Mouse (Mus musculus) forebrain, embryonic 11.5 days (tissue): ENCODE measurements around the gene Celf2. TPM values are rescaled to one million over a fixed set of nuclear protein-coding genes. Genes with fewer than 3 reads are reported as not detected.
"Not testable (repeated sequence)": the region's sequence is repeated elsewhere in the genome, so short reads cannot be mapped to it uniquely, and the experiment has no call there.

Experiments used
- ATAC-seq: fragments of 200-750 bp; cut with Nextera tagmentation; replicated peaks from 2 replicates; pipeline ENCODE4 v1.8.0; 2017; ENCODE audit warnings: moderate TSS enrichment; ENCODE audit not compliant: low FRiP score
- DNase-seq: peaks from one replicate; pipeline ENCODE4 v3.0.0-alpha.2; 2017; ENCODE audit warnings: low spot score
- H3K27ac ChIP-seq: fragments of 300-500 bp; sonication (generic); 2 replicates; pipeline ENCODE4 v1.5.1; 2014; ENCODE audit warnings: low read depth, low read length
- H3K27me3 ChIP-seq: fragments of 300-500 bp; sonication (generic); 2 replicates; pipeline ENCODE4 v1.6.1; 2014; ENCODE audit warnings: mild to moderate bottlenecking, low read length, mixed read lengths; ENCODE audit not compliant: control insufficient read depth, insufficient read depth
- H3K36me3 ChIP-seq: fragments of 300-500 bp; sonication (generic); 2 replicates; pipeline ENCODE4 v1.6.1; 2014; ENCODE audit warnings: mild to moderate bottlenecking, low read length, moderate library complexity, mixed read lengths; ENCODE audit not compliant: control insufficient read depth, insufficient read depth
- H3K4me1 ChIP-seq: fragments of 300-500 bp; sonication (generic); replicated peaks from 2 replicates; pipeline ENCODE4 v1.6.1; 2014; ENCODE audit warnings: low read length, mixed read lengths; ENCODE audit not compliant: control insufficient read depth, insufficient read depth
- H3K4me2 ChIP-seq: fragments of 300-500 bp; sonication (generic); 2 replicates; pipeline ENCODE4 v1.6.1; 2014; ENCODE audit warnings: low read depth, mild to moderate bottlenecking, low read length, moderate library complexity, mixed read lengths; ENCODE audit not compliant: severe bottlenecking
- H3K4me3 ChIP-seq: fragments of 300-500 bp; sonication (generic); 2 replicates; pipeline ENCODE4 v1.5.1; 2014; ENCODE audit warnings: low read depth, low read length
- H3K9ac ChIP-seq: fragments of 300-500 bp; sonication (generic); 2 replicates; pipeline ENCODE4 v1.6.1; 2014; ENCODE audit warnings: low read length
- H3K9me3 ChIP-seq: fragments of 300-500 bp; sonication (generic); 2 replicates; pipeline ENCODE4 v1.6.1; 2016; ENCODE audit warnings: low read length, mixed read lengths; ENCODE audit not compliant: control insufficient read depth
- WGBS: fragments of 180-500 bp; shearing (Covaris S2); extraction: QIAGEN DNeasy Blood & Tissue Kit; methylation state at CpG from one replicate; pipeline ENCODE4 v1.1.7; 2014; 5-methylcytosine and 5-hydroxymethylcytosine counted together
- polyA plus RNA-seq: library from polyadenylated mRNA; unstranded; fragments of >200 nt; fragmentation: Nextera tagmentation; extraction: Ambion mirVana; gene quantifications from 2 replicates; pipeline ENCODE4 v1.2.1, GENCODE M21; 2014

Gene Celf2
- polyA plus RNA-seq, 1 experiment from 2014 or later, result 116 TPM

DNA sequence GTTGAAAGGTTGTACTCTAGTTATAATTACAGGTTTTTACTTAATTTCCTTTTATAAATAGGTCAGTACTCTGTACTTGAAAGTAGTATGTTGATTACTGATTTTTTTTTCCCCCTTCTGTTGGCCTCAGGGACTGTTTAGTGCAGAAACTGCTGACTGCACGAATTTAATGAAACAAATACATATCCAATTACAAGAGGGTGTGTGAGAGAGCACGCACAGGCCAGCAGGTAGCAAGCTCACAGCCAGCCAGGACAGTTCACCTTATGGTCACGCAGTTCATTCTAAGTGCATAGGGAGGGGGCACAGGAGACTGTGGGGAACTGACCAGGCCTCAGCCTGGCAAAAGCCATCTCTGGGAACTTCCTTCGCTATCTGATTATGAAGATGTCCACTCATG is 236.1 kb downstream of the Celf2 start:
- 60% methylated on average over 4 of the region's 4 CpGs for WGBS
- no peak for DNase-seq
- no peak for ATAC-seq

DNA sequence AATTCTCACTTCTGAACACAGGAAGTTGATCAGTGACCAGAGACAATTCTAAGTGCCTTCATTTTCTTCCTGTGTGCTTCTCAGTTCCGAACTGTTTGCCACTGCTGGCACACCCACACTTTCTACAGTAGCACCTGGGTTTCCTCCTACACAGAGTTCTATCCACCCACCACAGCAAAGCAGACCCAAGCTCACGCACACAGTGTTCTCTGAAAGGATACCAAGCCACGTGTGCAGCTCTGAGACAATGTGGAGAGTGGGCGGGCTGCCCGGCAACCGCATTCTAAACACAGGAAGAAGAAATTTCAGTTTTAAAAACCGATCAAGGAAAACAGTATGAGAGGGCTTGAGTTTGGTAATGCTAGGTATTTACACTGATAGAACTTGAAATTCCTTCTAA is 239.3 kb downstream of the Celf2 start:
- no peak overlapping the region for H3K9ac ChIP-seq
- DNase-seq, result no peak
- H3K27ac ChIP-seq, result no peak overlapping the region
- no peak overlapping the region for H3K4me3 ChIP-seq
- no peaks in the 10 kb centered on the region for H3K36me3 ChIP-seq
- H3K4me1 ChIP-seq, result no peaks in the 10 kb centered on the region
- H3K27me3 ChIP-seq, result no peaks in the 10 kb centered on the region
- 84% methylated on average over 7 of the region's 7 CpGs for WGBS
- no peak for ATAC-seq
- H3K4me2 ChIP-seq, result no peak overlapping the region
- H3K9me3 ChIP-seq, result no peaks in the 10 kb centered on the region

More for the DNA sequence above, 236.1 kb downstream of the Celf2 start:
- no peaks in the 10 kb centered on the region for H3K9me3 ChIP-seq
- H3K27me3 ChIP-seq, result no peaks in the 10 kb centered on the region
- no peak overlapping the region for H3K4me2 ChIP-seq
- H3K4me1 ChIP-seq, result no peaks in the 10 kb centered on the region
- H3K27ac ChIP-seq, result no peak overlapping the region
- no peak overlapping the region for H3K4me3 ChIP-seq
- H3K9ac ChIP-seq, result no peak overlapping the region
- no peaks in the 10 kb centered on the region for H3K36me3 ChIP-seq

DNA sequence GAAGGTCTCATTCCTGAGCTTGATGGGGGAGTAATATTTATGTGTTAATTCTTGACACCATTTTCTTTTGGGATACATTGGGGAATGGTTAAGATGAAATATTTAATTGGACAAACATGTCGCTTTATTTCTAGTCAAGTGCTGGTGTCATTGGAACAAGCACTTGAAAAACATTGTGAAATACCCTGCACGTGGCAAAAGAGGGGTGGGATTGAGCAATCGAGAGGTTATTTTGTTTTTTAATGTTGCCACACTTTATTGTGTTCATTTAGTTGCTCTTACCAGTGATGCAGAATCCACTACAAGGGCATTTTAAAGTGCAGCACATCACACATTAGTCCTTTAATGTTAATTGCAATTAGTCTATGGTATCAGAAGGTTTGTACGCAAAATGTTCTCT is 242.2 kb downstream of the Celf2 start:
- Histone ChIP-seq H3K4me1 (no peaks in the 10 kb centered on the region), H3K36me3 (no peaks in the 10 kb centered on the region), H3K27me3 (no peaks in the 10 kb centered on the region), H3K4me2 (no peak overlapping the region), H3K27ac (no peak overlapping the region), H3K9ac (no peak overlapping the region), H3K4me3 (no peak overlapping the region), H3K9me3 (no peaks in the 10 kb centered on the region)
- DNase-seq (no peak), ATAC-seq (no peak)
- 89% methylated on average over 4 of the region's 4 CpGs for WGBS

DNA sequence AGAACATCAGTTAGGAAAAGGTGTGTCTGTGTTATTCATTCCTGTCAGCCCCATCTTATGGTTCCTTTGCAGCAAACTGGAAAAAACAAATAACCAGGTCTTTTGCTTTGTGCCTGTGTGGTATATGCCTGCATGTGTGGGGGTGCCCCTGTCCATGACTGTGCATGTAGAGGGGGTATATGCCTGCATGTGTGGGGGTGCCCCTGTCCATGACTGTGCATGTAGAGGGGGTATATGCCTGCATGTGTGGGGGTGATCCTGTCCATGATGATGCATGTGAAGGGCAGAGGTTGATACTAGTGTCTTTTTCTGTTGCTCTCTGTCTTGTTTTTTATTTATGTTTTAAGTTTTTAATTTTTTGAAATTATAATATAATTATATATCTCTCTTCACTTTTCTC is 246.7 kb downstream of the Celf2 start:
- H3K27me3 ChIP-seq, H3K27ac ChIP-seq, H3K36me3 ChIP-seq, H3K4me3 ChIP-seq, ATAC-seq, H3K4me1 ChIP-seq, H3K4me2 ChIP-seq, DNase-seq, H3K9ac ChIP-seq, H3K9me3 ChIP-seq: not testable (repeated sequence)

DNA sequence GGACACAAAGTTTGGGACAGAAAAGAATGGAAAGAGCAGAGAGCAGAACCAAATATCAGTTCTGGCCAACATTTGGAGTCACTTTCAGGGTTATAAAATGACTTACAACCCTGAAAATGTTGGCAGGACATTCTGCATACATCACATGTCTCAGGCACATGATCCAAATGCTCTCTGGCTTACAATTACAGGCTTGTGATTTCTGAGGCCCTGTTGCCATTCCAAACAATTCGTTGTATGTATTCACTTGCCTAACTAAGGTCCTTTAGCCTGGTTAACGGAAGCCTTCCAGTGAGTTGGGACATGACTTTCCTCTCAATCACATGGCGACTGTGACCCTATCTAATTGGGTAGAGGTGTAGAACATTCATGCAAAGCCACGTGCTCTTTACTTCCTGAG is 249.2 kb downstream of the Celf2 start:
- Histone ChIP-seq H3K27me3 (no peaks in the 10 kb centered on the region), H3K4me3 (no peak overlapping the region), H3K4me1 (no peaks in the 10 kb centered on the region), H3K9me3 (no peaks in the 10 kb centered on the region), H3K9ac (no peak overlapping the region), H3K27ac (no peak overlapping the region), H3K36me3 (no peaks in the 10 kb centered on the region), H3K4me2 (no peak overlapping the region)
- DNase-seq (no peak), ATAC-seq (no peak)
- WGBS, result 75% methylated on average over 4 of the region's 4 CpGs

DNA sequence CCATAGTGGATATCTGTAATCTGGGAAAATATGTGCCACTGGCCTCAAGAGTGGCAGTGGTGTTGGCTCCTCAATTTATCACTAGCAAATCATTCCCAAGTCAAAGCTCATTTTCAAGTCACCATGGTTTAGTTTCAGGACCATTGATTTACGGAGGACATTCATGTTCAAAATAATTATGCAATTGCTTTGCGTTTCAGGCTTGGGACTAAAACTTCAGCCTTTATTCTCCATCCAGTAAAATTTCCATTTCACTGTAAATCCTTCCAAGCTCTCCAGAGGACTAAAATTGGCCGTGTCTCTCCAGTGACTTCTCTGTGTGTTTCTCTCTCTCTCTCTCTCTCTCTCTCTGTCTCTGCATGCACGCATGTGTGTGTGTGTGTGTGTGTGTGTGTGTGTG is 249.7 kb downstream of the Celf2 start:
- Histone ChIP-seq H3K9ac (no peak overlapping the region), H3K27me3 (no peaks in the 10 kb centered on the region)

DNA sequence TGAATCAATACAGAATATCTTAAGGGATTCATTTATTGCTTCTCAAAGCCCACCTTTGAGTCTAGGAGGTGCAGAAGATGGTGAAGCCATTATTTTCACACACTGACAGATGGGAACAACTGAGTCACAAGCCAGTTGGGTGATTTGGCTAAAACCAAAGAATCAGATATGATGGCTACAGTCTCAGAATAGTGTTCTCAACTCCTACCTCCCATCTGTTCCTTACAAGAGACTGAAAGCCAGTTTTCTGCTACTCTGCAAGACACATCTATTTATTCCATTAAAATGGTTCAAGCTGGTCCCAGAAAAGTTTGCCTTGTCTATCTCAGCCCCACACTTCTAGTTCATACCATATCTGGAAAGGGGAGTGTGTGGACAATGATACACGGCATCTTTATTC is 253.3 kb downstream of the Celf2 start:
- Histone ChIP-seq H3K9ac (no peak overlapping the region), H3K27me3 (no peaks in the 10 kb centered on the region), H3K27ac (no peak overlapping the region), H3K4me2 (no peak overlapping the region), H3K4me1 (no peaks in the 10 kb centered on the region), H3K4me3 (no peak overlapping the region), H3K9me3 (no peaks in the 10 kb centered on the region), H3K36me3 (no peaks in the 10 kb centered on the region)
- no peak for DNase-seq
- 84% methylated on average over 1 of the region's 1 CpGs for WGBS
- no peak for ATAC-seq

More for the DNA sequence above, 249.7 kb downstream of the Celf2 start:
- Histone ChIP-seq H3K4me3 (no peak overlapping the region), H3K27ac (no peak overlapping the region), H3K4me1 (no peaks in the 10 kb centered on the region), H3K36me3 (no peaks in the 10 kb centered on the region), H3K4me2 (no peak overlapping the region), H3K9me3 (no peaks in the 10 kb centered on the region)
- no peak for ATAC-seq
- DNase-seq, result no peak
- WGBS, result 90% methylated on average over 4 of the region's 4 CpGs

DNA sequence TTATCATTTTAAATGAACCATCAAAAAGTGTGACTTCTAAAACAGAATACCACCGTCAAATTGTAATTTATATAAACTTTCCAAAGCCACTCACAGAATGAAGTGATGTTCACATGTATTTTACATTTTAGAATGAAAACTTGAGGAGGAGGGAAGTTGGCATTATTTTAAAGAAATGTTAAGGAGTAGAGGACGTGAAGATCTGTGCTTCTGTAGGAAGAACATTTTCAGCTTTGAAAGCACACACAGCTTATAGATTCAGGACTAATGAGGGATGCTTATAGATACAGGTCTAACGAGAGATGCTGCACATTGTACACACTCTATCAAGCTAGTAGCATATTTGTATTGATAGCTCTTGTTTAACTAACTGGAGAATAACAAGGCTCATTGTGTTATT is 254.0 kb downstream of the Celf2 start:
- ATAC-seq (no peak), DNase-seq (no peak)
- no peak overlapping the region for H3K4me3 ChIP-seq
- no peaks in the 10 kb centered on the region for H3K9me3 ChIP-seq
- H3K27me3 ChIP-seq, result no peaks in the 10 kb centered on the region
- WGBS, result 78% methylated on average over 3 of the region's 3 CpGs
- H3K27ac ChIP-seq, result no peak overlapping the region
- H3K9ac ChIP-seq, result no peak overlapping the region
- no peak overlapping the region for H3K4me2 ChIP-seq
- no peaks in the 10 kb centered on the region for H3K36me3 ChIP-seq
- H3K4me1 ChIP-seq, result no peaks in the 10 kb centered on the region

DNA sequence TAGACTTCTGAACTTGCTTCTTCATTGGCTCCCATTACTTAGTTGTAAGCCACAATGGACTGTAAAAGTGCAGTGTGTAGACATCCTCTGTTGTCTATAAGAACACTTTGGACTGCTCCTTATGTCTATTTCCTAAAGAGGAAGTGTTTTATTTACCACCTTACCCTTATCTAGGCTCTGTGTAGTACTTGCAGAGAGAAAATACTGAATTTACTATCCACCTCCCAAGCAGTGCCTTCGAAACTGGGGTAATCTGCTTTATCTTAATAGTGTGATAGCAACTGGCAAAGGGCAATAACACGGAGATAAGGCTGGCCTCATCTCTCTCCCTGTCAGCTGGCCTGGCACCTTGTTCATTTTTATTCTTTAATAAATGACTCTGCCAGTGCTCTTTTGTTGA is 259.0 kb downstream of the Celf2 start:
- 78% methylated on average over 2 of the region's 2 CpGs for WGBS
- Histone ChIP-seq H3K4me1 (no peaks in the 10 kb centered on the region), H3K36me3 (no peaks in the 10 kb centered on the region), H3K4me2 (no peak overlapping the region), H3K9ac (no peak overlapping the region), H3K4me3 (no peak overlapping the region), H3K9me3 (no peaks in the 10 kb centered on the region), H3K27me3 (no peaks in the 10 kb centered on the region), H3K27ac (no peak overlapping the region)
- ATAC-seq, result no peak
- no peak for DNase-seq
